Mouse (Mus musculus): ENCODE measurements around the gene Nudt11.

GRCm38 (mm10) chrX:6091547-6091946 lies 44.3 kb downstream of the Nudt11 start:
- TF ChIP-seq CTCF (IDR thresholded peaks at IDR 0.05; ENCODE audit: low read depth), result no peak
- no peak for TF ChIP-seq EP300 (IDR thresholded peaks at IDR 0.05; ENCODE audit: low read depth)
